Mouse (Mus musculus): ENCODE measurements around the gene Gm20878.
"Not testable (repeated sequence)": the region's sequence is repeated elsewhere in the genome, so short reads cannot be mapped to it uniquely, and the experiment has no call there.

Gene Gm20878

GRCm38 (mm10) chr4:41941272-41941671 is at the start of gene Gm20878:
Gene Gm20878, plus strand, starts transcription at chr4:41941572.
- not testable (repeated sequence) for DNase-seq (ENCODE audit: low spot score in 2 of 2)

- DNase-seq (ENCODE audit: low spot score in 2 of 2), result not testable (repeated sequence)
These were observed 38.1 kb upstream of the Gm20878 start, which contains the start of gene Gm21541 for GRCm38 (mm10) chr4:41903310-41903709. Gene Gm21541, plus strand, starts transcription at chr4:41903610.

- not testable (repeated sequence) for DNase-seq (ENCODE audit: low spot score in 2 of 2)
These were observed 24.4 kb downstream of the Gm20878 start, which contains the start of gene Fam205a4 for GRCm38 (mm10) chr4:41965758-41966157. Gene Fam205a4, plus strand, starts transcription at chr4:41966058.

Measured in frontal cortex, postnatal 25 days (tissue).